Mouse (Mus musculus) forebrain, embryonic 10.5 days (tissue): ENCODE results near the gene Calhm5. TPM values are rescaled to one million over a fixed set of nuclear protein-coding genes. Genes with fewer than 3 reads are reported as not detected.

ENCODE experiments used
- DNase-seq: peaks from one replicate; pipeline ENCODE4 v3.0.0-alpha.2; 2017; ENCODE audit warnings: low spot score; ENCODE audit errors: extremely low spot score
- H3K27ac ChIP-seq: fragments of 300-500 bp; sonication (generic); 2 replicates; pipeline ENCODE4 v1.5.1; 2016; ENCODE audit warnings: mild to moderate bottlenecking
- H3K27me3 ChIP-seq: fragments of 300-500 bp; sonication (generic); 2 replicates; pipeline ENCODE4 v1.6.1; 2016; ENCODE audit warnings: mild to moderate bottlenecking; ENCODE audit not compliant: poor library complexity, severe bottlenecking
- H3K36me3 ChIP-seq: fragments of 300-500 bp; sonication (generic); replicated peaks from 2 replicates; pipeline ENCODE4 v1.6.1; 2016; ENCODE audit warnings: mild to moderate bottlenecking, moderate library complexity
- H3K4me1 ChIP-seq: fragments of 300-500 bp; sonication (generic); 2 replicates; pipeline ENCODE4 v1.6.1; 2016
- H3K4me3 ChIP-seq: fragments of 300-500 bp; sonication (generic); 2 replicates; pipeline ENCODE4 v1.5.1; 2016; ENCODE audit warnings: mild to moderate bottlenecking, moderate library complexity
- H3K9me3 ChIP-seq: fragments of 300-500 bp; sonication (generic); 2 replicates; pipeline ENCODE4 v1.6.1; 2016; ENCODE audit warnings: mild to moderate bottlenecking, moderate library complexity
- WGBS: fragments of 180-500 bp; shearing (Covaris S2); methylation state at CpG from one replicate; pipeline ENCODE4 v1.1.7; 2016; 5-methylcytosine and 5-hydroxymethylcytosine counted together
- polyA plus RNA-seq: library from polyadenylated mRNA; unstranded; fragments of >200 nt; fragmentation: Nextera tagmentation; extraction: Ambion mirVana; gene quantifications from 2 replicates; pipeline ENCODE4 v1.2.1, GENCODE M21; 2016

Calhm5 gene
- polyA plus RNA-seq, 1 experiment from 2014 or later, result 0.09 TPM

DNA sequence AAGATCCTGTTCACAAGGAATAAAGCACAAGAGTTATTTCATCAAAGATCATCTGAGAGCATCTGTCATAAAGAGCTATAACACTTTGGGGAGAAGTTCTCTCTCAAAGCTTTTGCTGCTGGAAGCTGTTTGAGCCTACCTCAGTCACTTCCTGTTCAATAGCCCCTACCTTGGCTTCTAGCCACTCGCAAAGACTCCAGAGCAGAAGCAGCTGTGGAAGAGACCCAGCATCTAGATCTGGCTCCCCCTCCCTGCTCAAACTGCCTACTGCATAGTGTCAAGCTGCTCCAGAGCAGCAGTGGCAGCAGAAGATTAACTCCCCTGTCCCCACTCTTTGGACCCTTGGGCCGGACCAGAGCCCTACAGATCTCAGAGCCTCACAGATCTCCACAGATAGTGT is 42.3 kb downstream of the Calhm5 start:
- Histone ChIP-seq H3K4me3 (no peak overlapping the region), H3K9me3 (no peaks in the 10 kb centered on the region), H3K27me3 (no peaks in the 10 kb centered on the region), H3K4me1 (no peaks in the 10 kb centered on the region), H3K27ac (no peak overlapping the region), H3K36me3 (no peaks in the 10 kb centered on the region)
- DNase-seq, result no peak
- 98% methylated on average over 2 of the region's 2 CpGs for WGBS

DNA sequence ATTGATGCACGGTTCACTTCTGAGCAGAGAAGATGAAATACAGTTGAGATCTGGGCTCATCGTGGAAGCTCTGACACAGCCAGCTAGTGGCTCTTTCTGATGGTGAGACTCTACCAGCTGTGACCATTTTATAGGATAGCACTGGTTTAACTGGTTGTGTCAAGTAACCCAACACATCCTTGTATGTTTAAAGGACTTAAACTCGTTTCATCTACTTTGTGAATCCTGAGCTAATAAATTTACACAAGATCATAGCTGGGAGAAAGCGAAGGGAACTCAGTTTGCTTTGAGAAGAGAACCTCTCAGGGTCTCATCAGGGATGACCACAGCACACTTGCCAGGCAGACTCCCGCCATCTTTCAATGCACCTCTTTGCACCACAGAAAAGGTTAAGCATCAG is 52.1 kb downstream of the Calhm5 start, which contains the start of gene Calhm4:
Gene Calhm4 (minus strand): TSS at position 101 of the 400 bp plus-strand sequence.
- no peak within 1 kb of the TSS for H3K4me3 ChIP-seq
- H3K27me3 ChIP-seq, result no peaks in the 10 kb centered on the region
- no peak within 1 kb of the TSS for H3K27ac ChIP-seq
- H3K9me3 ChIP-seq, result no peaks in the 10 kb centered on the region
- WGBS, result 84% methylated on average over 5 of the region's 5 CpGs
- H3K36me3 ChIP-seq, result no peaks in the 10 kb centered on the region
- DNase-seq, result no peak
- no peaks in the 10 kb centered on the region for H3K4me1 ChIP-seq

Other genes starting within 250 kb of the Calhm5 start
- not detected in 2 replicates for gene Sult3a1, start 238.8 kb downstream of the Calhm5 start, polyA plus RNA-seq
- 0.06 and 0.10 TPM in 2 replicates for gene Rsph4a, start 191.4 kb downstream of the Calhm5 start, polyA plus RNA-seq
- 19.3 and 20.5 TPM in 2 replicates for gene Zup1, start 145.2 kb downstream of the Calhm5 start, polyA plus RNA-seq
- gene Rwdd1, start 76.9 kb downstream of the Calhm5 start, polyA plus RNA-seq, result 143 and 155 TPM in 2 replicates
- not detected in 2 replicates for gene Trappc3l, start 58.9 kb downstream of the Calhm5 start, polyA plus RNA-seq
- gene Calhm4, start 52.2 kb downstream of the Calhm5 start, polyA plus RNA-seq, result 0.04 TPM in 1 of 2 replicates, not detected in the other
- 0.47 and 0.56 TPM in 2 replicates for gene Calhm6, start 31.5 kb upstream of the Calhm5 start, polyA plus RNA-seq
- 17.9 and 21.0 TPM in 2 replicates for gene Dse, start 111.2 kb upstream of the Calhm5 start, polyA plus RNA-seq
- gene Tspyl1, start 185.7 kb upstream of the Calhm5 start, polyA plus RNA-seq, result 53.7 and 56.8 TPM in 2 replicates
- gene Tspyl4, start 200.9 kb upstream of the Calhm5 start, polyA plus RNA-seq, result 28.9 and 35.2 TPM in 2 replicates